Mouse (Mus musculus): Measurements from ENCODE around the gene Slc25a35.

GRCm38 (mm10) chr11:68946001-68946400 lies 21.9 kb upstream of the Slc25a35 start:
- no peak for TF ChIP-seq CTCF (IDR thresholded peaks at IDR 0.05; ENCODE audit: low read depth, low read length)
- no peak for TF ChIP-seq GATA1 (IDR thresholded peaks at IDR 0.05; ENCODE audit: borderline replicate concordance, low read length)
- no peak for TF ChIP-seq POLR2AphosphoS5 (IDR thresholded peaks at IDR 0.05; ENCODE audit: insufficient replicate concordance, low read depth, low read length)

Measured in G1E (cell line).